Mouse (Mus musculus): ENCODE measurements around the gene Amz2. TPM values are rescaled to one million over a fixed set of nuclear protein-coding genes. Genes with fewer than 3 reads are reported as not detected.

Gene Amz2
- polyA plus RNA-seq, 2 experiments, result 12.6 to 13.1 TPM

DNA sequence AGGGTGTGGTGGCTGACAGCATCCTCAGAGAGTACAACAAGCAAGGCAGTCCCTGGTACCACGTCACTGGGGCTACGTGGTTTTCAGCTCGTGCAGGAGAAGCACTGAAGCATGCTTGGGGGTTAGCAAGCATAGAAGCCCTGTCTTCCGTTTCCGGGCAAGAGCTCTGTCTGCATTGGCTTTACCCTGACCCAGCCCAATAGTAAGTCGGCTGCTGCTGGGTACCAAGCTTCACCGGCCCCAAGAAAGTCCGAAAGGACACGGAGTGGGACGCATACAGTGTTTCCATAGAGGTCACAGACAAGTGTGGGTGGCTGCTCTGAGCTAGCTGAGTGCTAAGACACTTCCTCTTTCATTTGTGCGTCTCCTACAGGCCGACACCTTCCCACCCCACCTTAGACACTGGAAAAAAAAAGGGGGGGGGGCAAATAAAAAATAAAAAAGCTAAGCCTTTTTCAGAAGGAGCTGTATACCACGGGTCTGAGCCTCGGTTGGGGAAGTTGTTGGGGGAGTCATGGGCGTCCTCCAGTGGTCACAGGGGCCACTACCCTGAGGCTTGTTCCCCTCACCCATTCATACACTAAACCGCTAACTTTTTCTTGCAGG lies 5.7 kb upstream of the Amz2 start:
- no peak for ATAC-seq (ENCODE audit: insufficient read depth)
- Histone ChIP-seq H3K9me3 (ENCODE audit: control insufficient read depth, low read length) (peaks cover 2% of the 10 kb centered on the region; the same call in 1 of the 2 replicates), H3K4me1 (replicated peaks; ENCODE audit: control insufficient read depth in 2 of 2, insufficient read depth in 2 of 2, low read length in 1 of 2) (peaks cover 12 to 18% of the 10 kb centered on the region in 2 experiments), H3K27me3 (ENCODE audit: control insufficient read depth, insufficient read depth, low read length) (no peaks in the 10 kb centered on the region), H3K4me3 (ENCODE audit: insufficient read depth in 1 of 2, low read depth in 2 of 2, low read length in 2 of 2) (peak overlapping the region in 1 of 2 experiments; percentile 17; a peak in 1 of 4 replicates), H3K36me3 (replicated peaks; ENCODE audit: control insufficient read depth, insufficient read depth, low read depth) (no peaks in the 10 kb centered on the region), H3K4me2 (ENCODE audit: low read depth) (peak overlapping the region; percentile 24), H3K9ac (replicated peaks) (no peak overlapping the region), H3K27ac (no peak overlapping the region)
- 15% methylated on average over 16 of the region's 16 CpGs for WGBS (ENCODE audit: insufficient replicate concordance)
- TF ChIP-seq CTCF (IDR thresholded peaks at IDR 0.05; ENCODE audit: low read depth) (no peak), EP300 (IDR thresholded peaks at IDR 0.05; ENCODE audit: low read depth) (no peak)
- DNase-seq (ENCODE audit: low read depth in 3 of 3, low spot score in 3 of 3), result no peak

DNA sequence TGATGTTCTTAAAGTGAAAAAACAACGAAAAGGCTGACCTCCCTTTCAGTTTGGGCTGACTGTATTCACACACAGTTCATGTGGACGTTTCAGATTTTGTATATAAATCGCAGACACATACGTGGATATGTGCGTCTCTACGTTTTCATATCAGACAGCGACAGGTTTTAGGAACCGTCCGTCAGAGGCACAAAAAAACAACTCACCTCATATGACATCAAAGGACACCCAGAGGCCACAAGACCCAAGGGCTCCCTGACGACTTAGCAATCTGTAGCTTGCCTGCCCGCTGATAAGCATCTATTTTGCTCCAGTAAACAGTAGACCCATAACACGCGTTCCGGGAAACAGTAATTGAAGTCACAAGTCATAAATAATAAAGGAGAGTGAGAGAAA lies 5.2 kb upstream of the Amz2 start:
- Histone ChIP-seq H3K27me3 (ENCODE audit: control insufficient read depth, insufficient read depth, low read length) (no peaks in the 10 kb centered on the region), H3K27ac (no peak overlapping the region), H3K9me3 (ENCODE audit: control insufficient read depth, low read length) (peaks cover 2% of the 10 kb centered on the region; the same call in 1 of the 2 replicates), H3K9ac (replicated peaks) (no peak overlapping the region), H3K4me3 (ENCODE audit: insufficient read depth in 1 of 2, low read depth in 2 of 2, low read length in 2 of 2) (no peak overlapping the region), H3K4me2 (ENCODE audit: low read depth) (peak overlapping the region; percentile 24), H3K4me1 (replicated peaks; ENCODE audit: control insufficient read depth in 2 of 2, insufficient read depth in 2 of 2, low read length in 1 of 2) (peaks cover 13 to 18% of the 10 kb centered on the region in 2 experiments), H3K36me3 (replicated peaks; ENCODE audit: control insufficient read depth, insufficient read depth, low read depth) (no peaks in the 10 kb centered on the region)
- DNase-seq (ENCODE audit: low read depth in 3 of 3, low spot score in 3 of 3) (no peak), ATAC-seq (ENCODE audit: insufficient read depth) (no peak)
- 50% methylated on average over 14 of the region's 14 CpGs for WGBS (ENCODE audit: insufficient replicate concordance)
- no peak for TF ChIP-seq EP300 (IDR thresholded peaks at IDR 0.05; ENCODE audit: low read depth)
- no peak for TF ChIP-seq CTCF (IDR thresholded peaks at IDR 0.05; ENCODE audit: low read depth)

DNA sequence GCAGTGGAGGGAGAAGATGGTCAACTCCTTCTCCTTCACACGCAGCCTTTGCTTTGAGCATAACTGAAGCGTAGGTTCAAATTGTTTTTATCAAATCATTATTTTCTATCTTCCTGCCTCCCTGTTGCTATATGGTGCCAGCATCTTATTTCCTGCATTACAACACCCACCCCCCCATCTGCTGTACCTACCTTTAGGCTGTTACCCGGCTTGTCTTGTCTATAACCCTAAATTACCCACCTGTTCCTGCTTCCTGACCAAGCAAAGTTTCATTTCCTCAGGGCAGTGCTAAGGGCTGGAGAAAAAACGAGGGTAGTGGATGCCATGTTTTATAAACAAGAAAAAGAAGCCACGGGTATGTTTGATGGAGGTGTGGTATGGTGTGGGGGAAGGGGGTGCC lies 4.5 kb upstream of the Amz2 start:
- no peaks in the 10 kb centered on the region for H3K36me3 ChIP-seq (replicated peaks; ENCODE audit: control insufficient read depth, insufficient read depth, low read depth)
- whole genome bisulfite sequencing (ENCODE audit: insufficient replicate concordance), result 66% methylated on average over 5 of the region's 5 CpGs
- no peak for ATAC-seq (ENCODE audit: insufficient read depth)

DNA sequence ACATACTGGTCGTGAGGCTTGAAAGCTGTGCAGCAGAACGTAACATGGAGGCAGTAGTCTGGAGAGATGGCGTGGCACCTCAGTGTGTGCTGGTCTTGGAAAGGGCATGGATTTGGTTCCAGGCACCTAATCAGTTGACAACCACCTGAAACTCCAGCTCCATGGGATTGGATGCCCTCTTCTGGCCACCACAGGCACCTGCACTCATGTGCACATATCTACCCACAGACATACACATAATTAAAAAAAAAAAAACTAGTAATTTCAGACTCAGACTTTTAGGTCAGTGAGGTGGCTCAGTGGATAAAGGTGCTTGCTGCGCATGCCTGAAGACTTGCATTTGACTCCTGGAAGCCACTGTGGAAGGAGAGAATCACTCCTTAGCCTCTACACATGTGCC lies 3.5 kb upstream of the Amz2 start:
- peak; percentile 41 for TF ChIP-seq CTCF (IDR thresholded peaks at IDR 0.05; ENCODE audit: low read depth)
- TF ChIP-seq EP300 (IDR thresholded peaks at IDR 0.05; ENCODE audit: low read depth), result no peak
- Histone ChIP-seq H3K4me2 (ENCODE audit: low read depth) (no peak overlapping the region), H3K4me1 (replicated peaks; ENCODE audit: control insufficient read depth in 2 of 2, insufficient read depth in 2 of 2, low read length in 1 of 2) (peaks cover 18 to 19% of the 10 kb centered on the region in 2 experiments), H3K36me3 (replicated peaks; ENCODE audit: control insufficient read depth, insufficient read depth, low read depth) (no peaks in the 10 kb centered on the region), H3K4me3 (ENCODE audit: insufficient read depth in 1 of 2, low read depth in 2 of 2, low read length in 2 of 2) (no peak overlapping the region), H3K9me3 (ENCODE audit: control insufficient read depth, low read length) (peaks cover 2% of the 10 kb centered on the region; the same call in 1 of the 2 replicates), H3K27me3 (ENCODE audit: control insufficient read depth, insufficient read depth, low read length) (no peaks in the 10 kb centered on the region), H3K27ac (no peak overlapping the region), H3K9ac (replicated peaks) (no peak overlapping the region)
- DNase-seq (ENCODE audit: low read depth in 3 of 3, low spot score in 3 of 3) (no peak), ATAC-seq (ENCODE audit: insufficient read depth) (no peak)
- whole genome bisulfite sequencing (ENCODE audit: insufficient replicate concordance), result 90% methylated on average over 4 of the region's 4 CpGs

More for the DNA sequence above, 4.5 kb upstream of the Amz2 start:
- no peak overlapping the region for H3K9ac ChIP-seq (replicated peaks)
- peaks cover 2% of the 10 kb centered on the region; the same call in 1 of the 2 replicates for H3K9me3 ChIP-seq (ENCODE audit: control insufficient read depth, low read length)
- TF ChIP-seq CTCF (IDR thresholded peaks at IDR 0.05; ENCODE audit: low read depth) (no peak), EP300 (IDR thresholded peaks at IDR 0.05; ENCODE audit: low read depth) (no peak)
- no peak overlapping the region for H3K4me2 ChIP-seq (ENCODE audit: low read depth)
- DNase-seq (ENCODE audit: low read depth in 3 of 3, low spot score in 3 of 3), result no peak
- H3K27ac ChIP-seq, result no peak overlapping the region
- no peaks in the 10 kb centered on the region for H3K27me3 ChIP-seq (ENCODE audit: control insufficient read depth, insufficient read depth, low read length)
- no peak overlapping the region for H3K4me3 ChIP-seq (ENCODE audit: insufficient read depth in 1 of 2, low read depth in 2 of 2, low read length in 2 of 2)
- peaks cover 13 to 18% of the 10 kb centered on the region in 2 experiments for H3K4me1 ChIP-seq (replicated peaks; ENCODE audit: control insufficient read depth in 2 of 2, insufficient read depth in 2 of 2, low read length in 1 of 2)

DNA sequence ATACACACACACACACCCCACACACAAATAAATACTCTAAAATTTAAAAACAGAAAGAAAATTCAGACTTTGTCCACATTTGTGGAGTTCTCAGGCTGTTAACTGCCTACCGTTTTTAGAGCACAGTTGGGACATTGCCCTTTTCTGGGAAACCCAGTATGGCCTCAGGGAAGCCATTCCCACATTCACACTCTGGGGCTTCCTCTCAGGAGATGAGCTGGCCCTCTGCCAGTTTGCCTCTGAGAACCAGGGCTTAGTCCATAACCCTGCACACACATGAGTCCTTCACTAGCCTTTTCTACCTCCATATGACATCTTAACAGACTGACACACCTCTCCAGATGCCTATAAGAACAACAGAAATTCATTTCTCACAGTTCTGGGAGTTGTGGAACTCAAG lies 2.5 kb upstream of the Amz2 start:
- H3K36me3 ChIP-seq (replicated peaks; ENCODE audit: control insufficient read depth, insufficient read depth, low read depth), result no peaks in the 10 kb centered on the region
- H3K4me1 ChIP-seq (replicated peaks; ENCODE audit: control insufficient read depth in 2 of 2, insufficient read depth in 2 of 2, low read length in 1 of 2), result peaks cover 18 to 19% of the 10 kb centered on the region in 2 experiments
- no peak overlapping the region for H3K4me3 ChIP-seq (ENCODE audit: insufficient read depth in 1 of 2, low read depth in 2 of 2, low read length in 2 of 2)
- 39% methylated on average over 1 of the region's 1 CpGs for WGBS (ENCODE audit: insufficient replicate concordance)
- H3K9ac ChIP-seq (replicated peaks), result no peak overlapping the region
- DNase-seq (ENCODE audit: low read depth in 3 of 3, low spot score in 3 of 3) (no peak), ATAC-seq (ENCODE audit: insufficient read depth) (no peak)
- no peak overlapping the region for H3K4me2 ChIP-seq (ENCODE audit: low read depth)
- TF ChIP-seq EP300 (IDR thresholded peaks at IDR 0.05; ENCODE audit: low read depth) (no peak), CTCF (IDR thresholded peaks at IDR 0.05; ENCODE audit: low read depth) (no peak)
- peak overlapping the region; percentile 34 for H3K27ac ChIP-seq
- H3K27me3 ChIP-seq (ENCODE audit: control insufficient read depth, insufficient read depth, low read length), result no peaks in the 10 kb centered on the region
- peaks cover 2% of the 10 kb centered on the region; the same call in 1 of the 2 replicates for H3K9me3 ChIP-seq (ENCODE audit: control insufficient read depth, low read length)

All from liver, embryonic 14.5 days (tissue).